ENCODE assay signal across 8 mouse cellular contexts in genomic region chr8:70104506-70104905, GRCm38 (mm10). TPM values are rescaled to one million over a fixed set of nuclear protein-coding genes. Genes with fewer than 3 reads are reported as not detected.
A peak's percentile ranks its signal among the peaks of the same experiment; 100 is the strongest.
DNase-seq lines count a peak whose midpoint lies in the region; ATAC-seq and TF ChIP-seq lines count a peak whose summit lies in the region.

No protein-coding gene starts in this region.

- WGBS in kidney, embryonic 15.5 days = 15% methylated on average over 6 of the region's 6 CpGs

- H3K4me2 ChIP-seq in kidney, embryonic 15.5 days = no peak overlapping the region

- peak; percentile 51 for TF ChIP-seq CTCF in cortical plate, adult 2 months (IDR thresholded peaks at IDR 0.05; ENCODE audit: extremely low read depth, insufficient read depth, low read length)

- H3K27me3 ChIP-seq in kidney, embryonic 15.5 days = peaks cover 16% of the 10 kb centered on the region

- H3K4me1 ChIP-seq in kidney, embryonic 15.5 days = no peaks in the 10 kb centered on the region
- peaks cover 4% of the 10 kb centered on the region for H3K4me1 ChIP-seq in cortical plate, adult 2 months (ENCODE audit: control insufficient read depth, insufficient read depth, low read length)

- no peak overlapping the region for H3K27ac ChIP-seq in kidney, embryonic 15.5 days
- no peak overlapping the region for H3K27ac ChIP-seq in cortical plate, adult 2 months (ENCODE audit: insufficient read depth, low read length)

- no peak overlapping the region for H3K4me3 ChIP-seq in kidney, embryonic 15.5 days (replicated peaks)
- no peak overlapping the region for H3K4me3 ChIP-seq in cortical plate, adult 2 months (ENCODE audit: insufficient read depth, low read length)

- peak; percentile 8 for DNase-seq in kidney, adult 11 months
- DNase-seq in Muller cell, postnatal 12 days (ENCODE audit: inconsistent ontology term) = peak; percentile 63
- peak; percentile 44 for DNase-seq in kidney, adult 18-20 months
- peak; percentile 65 for DNase-seq in thymus, postnatal 0 days (ENCODE audit: low spot score)
- no peak for DNase-seq in layer of hippocampus, adult 8-10 months (ENCODE audit: low spot score in 2 of 2)

- no peak for ATAC-seq in kidney, embryonic 15.5 days (replicated peaks; ENCODE audit: low FRiP score)
- ATAC-seq in megakaryocyte progenitor cell, adult 5-6 weeks (replicated peaks; ENCODE audit: poor library complexity) = peak; percentile 97

- no peaks in the 10 kb centered on the region for H3K36me3 ChIP-seq in kidney, embryonic 15.5 days

- no peaks in the 10 kb centered on the region for H3K9me3 ChIP-seq in kidney, embryonic 15.5 days (replicated peaks)

- H3K9ac ChIP-seq in kidney, embryonic 15.5 days = no peak overlapping the region

- TF ChIP-seq POLR2A in cortical plate, adult 2 months (IDR thresholded peaks at IDR 0.05; ENCODE audit: extremely low read depth, insufficient read depth, low read length) = no peak

RNA-seq across cellular contexts. Expression of gene Ncan, which starts 16.2 kb away (rescaled TPM):
- 0.32 and 0.64 TPM in 2 replicates for polyA plus RNA-seq in kidney, embryonic 15.5 days (2015; fragmentation: Nextera tagmentation; extraction: Ambion mirVana)
- polyA plus RNA-seq in cortical plate, adult 2 months (2012; rRNA removed) = 79.0 and 82.5 TPM in 2 replicates
- not detected in 2 replicates for total RNA-seq in megakaryocyte progenitor cell, adult 5-6 weeks (2015)
- total RNA-seq in megakaryocyte progenitor cell, adult 5-6 weeks (2017) = not detected in 2 replicates
- polyA plus RNA-seq in thymus, postnatal 0 days (2015; fragmentation: Nextera tagmentation; extraction: Ambion mirVana) = 0.03 and 0.05 TPM in 2 replicates
- total RNA-seq in layer of hippocampus, adult 8-10 months (2022) = 100 to 1,000 TPM; 121 to 134 (median 129) TPM

RNA-seq across cellular contexts. Expression of gene Hapln4, which starts 21.2 kb away (rescaled TPM):
- polyA plus RNA-seq in kidney, embryonic 15.5 days (2015; fragmentation: Nextera tagmentation; extraction: Ambion mirVana) = 0.35 TPM in 1 of 2 replicates, not detected in the other
- 65.4 and 69.9 TPM in 2 replicates for polyA plus RNA-seq in cortical plate, adult 2 months (2012; rRNA removed)
- total RNA-seq in megakaryocyte progenitor cell, adult 5-6 weeks (2015) = not detected in 2 replicates
- total RNA-seq in megakaryocyte progenitor cell, adult 5-6 weeks (2017) = not detected in 2 replicates
- 0.07 TPM in 1 of 2 replicates, not detected in the other for polyA plus RNA-seq in thymus, postnatal 0 days (2015; fragmentation: Nextera tagmentation; extraction: Ambion mirVana)
- total RNA-seq in layer of hippocampus, adult 8-10 months (2022) = 100 to 1,000 TPM in 2 of 4 experiments, 10 to 100 TPM in 2; 96.7 to 109 (median 100) TPM

RNA-seq across cellular contexts. Expression of gene Nr2c2ap, which starts 26.6 kb away (rescaled TPM):
- 31.4 and 34.8 TPM in 2 replicates for polyA plus RNA-seq in kidney, embryonic 15.5 days (2015; fragmentation: Nextera tagmentation; extraction: Ambion mirVana)
- polyA plus RNA-seq in cortical plate, adult 2 months (2012; rRNA removed) = 22.5 and 25.2 TPM in 2 replicates
- 38.4 and 45.6 TPM in 2 replicates for total RNA-seq in megakaryocyte progenitor cell, adult 5-6 weeks (2015)
- 11.6 and 13.2 TPM in 2 replicates for total RNA-seq in megakaryocyte progenitor cell, adult 5-6 weeks (2017)
- polyA plus RNA-seq in thymus, postnatal 0 days (2015; fragmentation: Nextera tagmentation; extraction: Ambion mirVana) = 51.9 and 60.6 TPM in 2 replicates
- 10 to 100 TPM; 28.3 to 38.4 (median 31.2) TPM for total RNA-seq in layer of hippocampus, adult 8-10 months (2022)

RNA-seq across cellular contexts. Expression of gene Tm6sf2, which starts 31.8 kb away (rescaled TPM):
- polyA plus RNA-seq in kidney, embryonic 15.5 days (2015; fragmentation: Nextera tagmentation; extraction: Ambion mirVana) = 1.0 TPM in 2 replicates
- polyA plus RNA-seq in cortical plate, adult 2 months (2012; rRNA removed) = 4.8 and 6.4 TPM in 2 replicates
- 0.54 TPM in 1 of 2 replicates, not detected in the other for total RNA-seq in megakaryocyte progenitor cell, adult 5-6 weeks (2015)
- total RNA-seq in megakaryocyte progenitor cell, adult 5-6 weeks (2017) = not detected in 2 replicates
- polyA plus RNA-seq in thymus, postnatal 0 days (2015; fragmentation: Nextera tagmentation; extraction: Ambion mirVana) = 0.43 and 0.62 TPM in 2 replicates
- total RNA-seq in layer of hippocampus, adult 8-10 months (2022) = 10 to 100 TPM in 1 of 4 experiments, 1 to 10 TPM in 3; 2.6 to 11.3 (median 4.6) TPM

RNA-seq across cellular contexts. Expression of gene Rfxank, which starts 34.4 kb away (rescaled TPM):
- 18.3 and 22.7 TPM in 2 replicates for polyA plus RNA-seq in kidney, embryonic 15.5 days (2015; fragmentation: Nextera tagmentation; extraction: Ambion mirVana)
- 18.0 and 18.5 TPM in 2 replicates for polyA plus RNA-seq in cortical plate, adult 2 months (2012; rRNA removed)
- total RNA-seq in megakaryocyte progenitor cell, adult 5-6 weeks (2015) = 8.0 and 8.5 TPM in 2 replicates
- 5.7 and 5.9 TPM in 2 replicates for total RNA-seq in megakaryocyte progenitor cell, adult 5-6 weeks (2017)
- polyA plus RNA-seq in thymus, postnatal 0 days (2015; fragmentation: Nextera tagmentation; extraction: Ambion mirVana) = 21.7 and 24.1 TPM in 2 replicates
- 10 to 100 TPM; 13.6 to 18.9 (median 14.7) TPM for total RNA-seq in layer of hippocampus, adult 8-10 months (2022)

Comparison
In these comparisons a context has a peak if more than half of its experiments do, and no peak if none do; other contexts are left out.
1. DNase-seq: peak in kidney, adult 11 months (single experiment), Muller cell, postnatal 12 days (single experiment), kidney, adult 18-20 months (single experiment) and thymus, postnatal 0 days (single experiment); none in layer of hippocampus, adult 8-10 months (0 of 2).
2. RNA of gene Ncan, which starts 16.2 kb away (polyA plus RNA-seq): 79.0 to 82.5 TPM in cortical plate, adult 2 months; 0.32 to 0.64 TPM in kidney, embryonic 15.5 days and 0.03 to 0.05 TPM in thymus, postnatal 0 days; every median in the first group is over 10 times any median in the second.
3. RNA of gene Hapln4, which starts 21.2 kb away (polyA plus RNA-seq): 65.4 to 69.9 TPM in cortical plate, adult 2 months; 0.07 TPM in thymus, postnatal 0 days and 0.35 TPM in kidney, embryonic 15.5 days; every median in the first group is over 10 times any median in the second.